Mouse (Mus musculus) left cerebral cortex, postnatal 10 days (tissue): ENCODE measurements around the gene Foxa1. TPM values are rescaled to one million over a fixed set of nuclear protein-coding genes. Genes with fewer than 3 reads are reported as not detected.

Experiments used
- DNase-seq, 2 experiments: peaks; one replicate each; pipeline ENCODE4 v3.0.0; 2021 to 2022; ENCODE audit warnings: low spot score in 2 of 2, mixed read lengths in 1 of 2; ENCODE audit errors: extremely low spot score in 1 of 2
- intact Hi-C: fragments of 180-260 bp; cut with DNase I; formaldehyde crosslinking; loops from one replicate; pipeline ENCODE4 v1.15.1; 2025
- total RNA-seq, 2 experiments: library from RNA; stranded (reverse); gene quantifications; 2 replicates each; pipeline ENCODE4 v1.2.3; 2021

Foxa1 gene
- total RNA-seq, 2 experiments from 2014 or later, result not detected

DNA sequence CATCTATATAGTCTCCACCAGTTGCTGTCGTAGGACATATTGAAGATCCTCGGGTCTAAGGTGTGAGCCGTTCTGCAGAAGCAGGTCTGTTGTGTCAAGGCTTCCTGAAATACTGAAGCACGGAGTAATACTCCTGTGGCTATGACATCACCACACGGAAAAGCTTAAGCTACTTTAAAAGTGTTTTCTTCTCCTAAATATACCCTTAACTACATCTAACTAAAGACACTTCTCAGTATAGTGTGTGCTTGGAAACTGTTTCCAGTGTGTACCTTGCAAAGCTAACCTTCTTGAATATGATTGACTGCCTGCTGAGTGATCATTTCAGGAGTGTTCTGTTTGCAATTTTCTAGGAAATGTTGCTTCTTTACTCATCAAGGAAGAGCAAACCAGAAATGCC is 35.2 kb downstream of the Foxa1 start:
- intact Hi-C loops, result no loop called here
- DNase-seq, result no peak

DNA sequence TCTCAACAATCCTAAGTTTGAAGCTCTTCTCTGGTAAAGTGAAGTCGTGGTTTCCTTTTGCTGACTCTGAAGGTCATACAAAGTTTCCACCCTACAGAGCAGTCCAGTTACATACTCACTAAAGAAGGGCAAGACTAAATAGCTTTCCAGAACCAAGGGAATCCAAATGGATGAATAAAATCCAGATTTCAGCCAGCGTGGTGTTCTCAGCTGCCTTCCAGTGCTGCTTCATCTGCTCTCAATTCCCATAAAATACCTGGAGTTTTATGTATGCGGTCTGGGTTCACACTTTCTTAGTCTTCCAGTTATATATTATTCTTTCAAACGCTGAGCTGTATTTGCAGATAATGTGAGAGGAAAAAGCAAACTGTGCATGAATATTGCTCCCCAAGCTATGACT is 35.6 kb downstream of the Foxa1 start:
- DNase-seq, result no peak
- intact Hi-C loops, result no loop called here

DNA sequence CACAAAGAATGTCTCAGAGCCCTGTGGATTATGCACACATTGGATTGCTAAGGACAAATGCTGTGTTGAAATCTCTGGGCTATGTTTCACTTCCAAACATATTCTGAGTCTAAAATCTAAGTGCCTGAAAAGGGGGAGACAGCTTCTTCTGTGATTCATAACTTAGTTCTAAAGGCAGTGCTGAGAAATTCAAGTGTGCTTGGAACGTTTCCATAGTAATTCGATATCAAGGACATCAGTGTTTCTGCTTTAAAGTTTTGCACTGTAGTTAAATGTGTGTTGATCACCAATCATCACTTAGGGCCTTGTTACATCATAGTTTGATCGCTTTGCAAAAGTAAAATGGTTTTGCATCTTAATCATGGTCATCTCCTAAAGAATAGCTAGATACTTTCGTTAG is 37.0 kb downstream of the Foxa1 start:
- no peak for DNase-seq
- intact Hi-C loops, result no loop called here

GRCm38 (mm10) chr12:57508938-57509337 is 37.8 kb downstream of the Foxa1 start:
- intact Hi-C loops, result no loop called here
- DNase-seq, result no peak

GRCm38 (mm10) chr12:57505329-57505728 is 41.4 kb downstream of the Foxa1 start:
- intact Hi-C loops, result no loop called here
- DNase-seq, result no peak

DNA sequence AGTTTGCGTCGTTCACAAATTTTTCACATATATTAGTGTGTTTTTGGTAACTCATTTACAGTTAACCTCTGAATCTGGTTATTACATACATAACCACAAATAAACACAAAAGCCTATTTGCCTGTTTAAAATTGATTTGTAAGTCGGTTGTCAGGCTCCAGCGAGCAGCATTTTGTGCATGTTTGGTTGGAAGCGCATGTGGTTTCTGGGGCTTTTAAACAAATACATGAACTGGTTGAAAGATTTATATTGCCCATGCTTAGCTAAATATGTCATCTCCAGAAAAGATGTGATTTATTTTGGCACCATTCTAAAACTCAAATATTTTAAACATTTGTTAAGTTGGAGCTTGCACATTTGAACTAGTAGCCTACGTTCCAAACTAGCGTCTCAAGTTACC is 46.5 kb downstream of the Foxa1 start:
- DNase-seq, result no peak
- intact Hi-C loops, result no loop called here

DNA sequence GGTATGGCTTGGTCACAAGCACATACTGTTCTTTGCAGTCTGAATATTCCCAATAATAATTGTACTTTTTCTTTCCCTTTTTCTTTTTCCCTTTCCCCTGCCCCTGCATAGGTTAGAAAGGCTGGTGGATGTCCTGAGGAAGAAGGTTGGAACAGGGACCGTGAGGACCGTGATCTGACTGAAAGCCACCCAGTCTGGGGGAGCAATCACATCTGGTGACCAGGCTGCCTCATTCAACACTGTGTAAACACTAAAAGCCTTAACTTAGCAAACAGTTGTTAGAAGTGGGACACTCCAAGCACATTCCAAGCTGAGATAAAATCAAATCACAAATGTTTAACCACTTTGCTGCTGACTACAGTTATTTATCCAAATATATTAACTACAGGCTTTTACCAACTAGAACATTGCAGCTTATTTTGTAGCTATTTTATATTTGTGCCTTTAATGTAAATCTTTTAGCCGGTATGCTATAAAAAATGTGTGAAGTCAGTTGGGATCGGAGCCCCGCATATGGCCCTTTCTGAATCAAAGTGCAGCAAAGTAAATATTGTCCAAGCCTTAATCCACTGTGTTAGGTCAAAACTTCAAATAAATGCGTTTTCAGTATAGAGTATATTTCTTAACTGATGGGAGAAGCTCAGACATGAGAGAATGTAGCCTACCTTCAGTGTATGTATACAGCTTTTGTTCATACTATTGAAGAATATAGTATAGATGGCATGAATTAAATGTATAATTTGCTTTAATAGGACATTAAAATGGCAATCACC is 50.2 kb downstream of the Foxa1 start:
- DNase-seq, result no peak
- intact Hi-C loops, result no loop called here

Other genes with a start within 250 kb of the Foxa1 start
- gene Ttc6, start 17.2 kb upstream of the Foxa1 start, total RNA-seq, result 1 to 10 TPM in 1 of 2 experiments, under 1 TPM in 1; 0.62 to 1.2 TPM